Mouse (Mus musculus) midbrain, embryonic 14.5 days (tissue): Measurements from ENCODE around the gene Sigmar1. TPM values are rescaled to one million over a fixed set of nuclear protein-coding genes. Genes with fewer than 3 reads are reported as not detected.
"Not testable (repeated sequence)": the region's sequence is repeated elsewhere in the genome, so short reads cannot be mapped to it uniquely, and the experiment has no call there.

Source experiments
- ATAC-seq: fragments of 200-750 bp; cut with Nextera tagmentation; 2 replicates; pipeline ENCODE4 v1.8.0; 2017; ENCODE audit warnings: moderate number of reproducible peaks, moderate library complexity; ENCODE audit not compliant: low FRiP score, low TSS enrichment
- DNase-seq: peaks from one replicate; pipeline ENCODE4 v3.0.0-alpha.2; 2015
- H3K27ac ChIP-seq: fragments of 300-500 bp; sonication (generic); replicated peaks from 2 replicates; pipeline ENCODE4 v1.5.1; 2014; ENCODE audit warnings: mild to moderate bottlenecking, low read depth, low read length, moderate library complexity
- H3K27me3 ChIP-seq: fragments of 300-500 bp; sonication (generic); 2 replicates; pipeline ENCODE4 v1.6.1; 2014; ENCODE audit warnings: low read length, control low read depth, mixed read lengths; ENCODE audit not compliant: control insufficient read depth, insufficient read depth
- H3K36me3 ChIP-seq: fragments of 300-500 bp; sonication (generic); 2 replicates; pipeline ENCODE4 v1.6.1; 2014; ENCODE audit warnings: low read length, control low read depth; ENCODE audit not compliant: control insufficient read depth, insufficient read depth
- H3K4me1 ChIP-seq: fragments of 300-500 bp; sonication (generic); 2 replicates; pipeline ENCODE4 v1.6.1; 2014; ENCODE audit warnings: mild to moderate bottlenecking, antibody characterized with exemption, low read length, control low read depth; ENCODE audit not compliant: control insufficient read depth, insufficient read depth
- H3K4me2 ChIP-seq: fragments of 300-500 bp; sonication (generic); 2 replicates; pipeline ENCODE4 v1.6.1; 2014; ENCODE audit warnings: mild to moderate bottlenecking, low read length, moderate library complexity
- H3K4me3 ChIP-seq: fragments of 300-500 bp; sonication (generic); replicated peaks from 2 replicates; pipeline ENCODE4 v1.5.1; 2014; ENCODE audit warnings: low read depth, low read length
- H3K9ac ChIP-seq: fragments of 300-500 bp; sonication (generic); replicated peaks from 2 replicates; pipeline ENCODE4 v1.6.1; 2014; ENCODE audit warnings: mild to moderate bottlenecking, low read length, moderate library complexity
- H3K9me3 ChIP-seq: fragments of 300-500 bp; sonication (generic); 2 replicates; pipeline ENCODE4 v1.6.1; 2016; ENCODE audit warnings: low read length, control low read depth, mixed read lengths; ENCODE audit not compliant: control insufficient read depth
- WGBS: fragments of 180-500 bp; shearing (Covaris S2); extraction: QIAGEN DNeasy Blood & Tissue Kit; methylation state at CpG from one replicate; pipeline ENCODE4 v1.1.7; 2014; 5-methylcytosine and 5-hydroxymethylcytosine counted together
- polyA plus RNA-seq: library from polyadenylated mRNA; unstranded; fragments of >200 nt; fragmentation: Nextera tagmentation; extraction: Ambion mirVana; gene quantifications from 2 replicates; pipeline ENCODE4 v1.2.1, GENCODE M21; 2014

The Sigmar1 gene
- polyA plus RNA-seq, 1 experiment from 2014 or later, result 52.7 TPM

GRCm38 (mm10) chr4:41698421-41699016, 57.4 kb downstream of the Sigmar1 start:
- ATAC-seq, H3K27ac ChIP-seq, DNase-seq, H3K36me3 ChIP-seq, H3K27me3 ChIP-seq, H3K9ac ChIP-seq, H3K4me3 ChIP-seq, H3K9me3 ChIP-seq, H3K4me1 ChIP-seq: not testable (repeated sequence)
- WGBS, result 9% methylated on average over 23 of the region's 32 CpGs
- H3K4me2 ChIP-seq, result 0 out of 2 replicates have a peak overlapping the region, but pooled peaks have one; percentile 17

- H3K4me1 ChIP-seq, ATAC-seq, H3K9me3 ChIP-seq, H3K27me3 ChIP-seq, H3K27ac ChIP-seq, H3K36me3 ChIP-seq, H3K4me3 ChIP-seq, H3K9ac ChIP-seq: not testable (repeated sequence)
- peak; percentile 85 for DNase-seq
- WGBS, result 11% methylated on average over 34 of the region's 40 CpGs
- H3K4me2 ChIP-seq, result peak within 1 kb of the TSS; percentile 43
These were observed 58.8 kb downstream of the Sigmar1 start, which contains the start of gene Cntfr for GRCm38 (mm10) chr4:41696930-41697841. Gene Cntfr, minus strand, starts transcription at chr4:41697089.

GRCm38 (mm10) chr4:41696452-41696851, 59.5 kb downstream of the Sigmar1 start:
- 4% methylated on average over 11 of the region's 15 CpGs for WGBS
- H3K4me3 ChIP-seq, H3K4me1 ChIP-seq, H3K27ac ChIP-seq, H3K9ac ChIP-seq, H3K36me3 ChIP-seq, ATAC-seq, H3K27me3 ChIP-seq, DNase-seq, H3K4me2 ChIP-seq, H3K9me3 ChIP-seq: not testable (repeated sequence)

- not testable (repeated sequence) for ATAC-seq, DNase-seq, H3K27me3 ChIP-seq, H3K27ac ChIP-seq, H3K4me3 ChIP-seq, H3K9me3 ChIP-seq, H3K4me1 ChIP-seq, H3K9ac ChIP-seq, H3K36me3 ChIP-seq
- H3K4me2 ChIP-seq, result peak overlapping the region; percentile 43
- 2% methylated on average over 12 of the region's 38 CpGs for WGBS
These were observed 60.2 kb downstream of the Sigmar1 start for GRCm38 (mm10) chr4:41695800-41696199.

- DNase-seq, result not testable (repeated sequence)
These were observed 62.4 kb downstream of the Sigmar1 start for GRCm38 (mm10) chr4:41693511-41693910.

GRCm38 (mm10) chr4:41690014-41690413, 65.9 kb downstream of the Sigmar1 start:
- no CpG with 5 or more reads among the region's 4 CpGs for WGBS
- DNase-seq, ATAC-seq: not testable (repeated sequence)

More at GRCm38 (mm10) chr4:41693511-41693910, 62.4 kb downstream of the Sigmar1 start:
- peak overlapping the region; percentile 7; the same call in 1 of the 2 replicates for H3K4me3 ChIP-seq
- H3K9ac ChIP-seq, H3K36me3 ChIP-seq, H3K27ac ChIP-seq, ATAC-seq, H3K9me3 ChIP-seq, H3K4me1 ChIP-seq, H3K27me3 ChIP-seq: not testable (repeated sequence)
- peak overlapping the region; percentile 42 for H3K4me2 ChIP-seq
- WGBS, result 2% methylated on average over 4 of the region's 4 CpGs

GRCm38 (mm10) chr4:41688562-41688961, 67.4 kb downstream of the Sigmar1 start:
- H3K36me3 ChIP-seq, H3K9ac ChIP-seq, H3K4me2 ChIP-seq, ATAC-seq, H3K9me3 ChIP-seq, H3K27me3 ChIP-seq, DNase-seq, H3K4me3 ChIP-seq, H3K4me1 ChIP-seq: not testable (repeated sequence)
- WGBS, result 46% methylated on average over 1 of the region's 1 CpGs
- H3K27ac ChIP-seq, result peak overlapping the region; percentile 49; the same call in 1 of the 2 replicates

More at GRCm38 (mm10) chr4:41690014-41690413, 65.9 kb downstream of the Sigmar1 start:
- not testable (repeated sequence) for H3K4me2 ChIP-seq, H3K4me1 ChIP-seq, H3K27ac ChIP-seq, H3K4me3 ChIP-seq, H3K9ac ChIP-seq, H3K36me3 ChIP-seq, H3K27me3 ChIP-seq, H3K9me3 ChIP-seq
